Mouse (Mus musculus) yolk sac, embryonic 10.5 days (tissue): ENCODE results near the gene Moxd1.
"Not testable (repeated sequence)": the region's sequence is repeated elsewhere in the genome, so short reads cannot be mapped to it uniquely, and the experiment has no call there.

Experiments used
- DNase-seq: peaks from one replicate; pipeline ENCODE4 v3.0.0-alpha.2; 2017; ENCODE audit warnings: low spot score

Moxd1 gene

DNA sequence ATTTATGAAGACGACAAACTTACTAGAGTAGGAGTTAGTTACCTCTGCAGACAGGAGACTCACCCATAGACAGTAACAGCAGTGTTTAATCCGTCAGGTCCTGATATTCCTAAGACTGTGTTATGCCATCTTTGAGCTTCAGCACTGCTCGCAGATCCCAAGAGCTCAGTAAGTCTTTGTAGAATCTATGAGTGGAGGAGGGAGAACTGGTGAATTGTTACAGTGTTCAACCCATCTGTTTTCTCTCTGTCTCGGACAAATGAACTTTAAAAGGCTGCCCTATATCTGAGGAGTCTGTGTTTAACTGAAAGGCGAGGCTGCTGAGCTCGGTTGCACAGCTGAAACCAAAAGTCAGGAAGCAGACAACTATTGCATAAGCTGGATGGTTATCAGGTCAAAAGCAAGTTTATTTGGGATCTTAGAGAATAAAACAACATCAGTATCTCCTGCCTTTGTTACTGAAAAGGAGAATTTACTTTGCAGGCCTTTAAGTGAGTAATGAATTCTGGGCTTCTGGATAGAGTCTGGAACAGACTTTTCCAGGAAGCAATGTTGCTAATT, 47.8 kb downstream of the Moxd1 start:
- no peak for DNase-seq

GRCm38 (mm10) chr10:24276211-24276610, 52.9 kb downstream of the Moxd1 start:
- no peak for DNase-seq

DNA sequence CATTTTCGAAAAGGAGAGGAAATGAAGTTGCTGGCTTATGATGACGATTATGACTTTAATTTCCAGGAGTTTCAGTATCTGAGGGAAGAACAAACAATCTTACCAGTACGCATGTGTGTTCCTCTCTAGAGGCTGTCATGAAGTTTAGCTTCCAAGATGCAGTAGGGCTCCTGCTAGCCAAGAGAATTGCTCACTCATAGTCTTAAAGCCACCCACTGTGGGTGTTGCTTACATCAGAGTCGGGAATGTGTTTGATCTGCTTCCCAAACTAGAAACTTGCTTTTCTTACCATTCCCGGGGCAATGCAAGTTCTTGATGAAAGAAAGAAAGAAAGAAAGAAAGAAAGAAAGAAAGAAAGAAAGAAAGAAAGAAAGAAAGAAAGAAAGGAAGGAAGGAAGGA, 59.3 kb downstream of the Moxd1 start:
- no peak for DNase-seq

GRCm38 (mm10) chr10:24291611-24292010, 68.3 kb downstream of the Moxd1 start:
- DNase-seq, result no peak

DNA sequence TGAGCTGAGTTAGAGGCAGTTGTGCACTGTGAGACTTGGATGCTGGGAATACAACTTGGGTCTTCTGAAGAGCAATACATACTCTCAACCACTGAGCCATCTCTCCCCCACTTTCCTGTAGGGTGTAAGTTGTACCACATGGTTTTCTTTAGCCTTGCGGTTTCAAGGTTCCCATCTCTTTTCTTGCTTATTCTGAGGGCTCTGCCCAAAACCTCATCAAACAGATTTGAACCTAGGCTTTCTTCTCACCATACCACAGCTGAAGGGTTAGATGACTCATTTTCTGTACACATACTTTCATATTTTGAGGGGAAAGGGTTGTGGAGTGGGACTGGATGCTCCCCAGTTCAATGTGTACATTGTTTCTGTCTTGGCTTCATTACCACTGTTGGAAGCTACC, 69.4 kb downstream of the Moxd1 start:
- DNase-seq, result no peak

GRCm38 (mm10) chr10:24296608-24297007, 73.3 kb downstream of the Moxd1 start:
- no peak for DNase-seq

- peak; percentile 19 for DNase-seq
Observed at GRCm38 (mm10) chr10:24297792-24298191, 74.5 kb downstream of the Moxd1 start.

DNA sequence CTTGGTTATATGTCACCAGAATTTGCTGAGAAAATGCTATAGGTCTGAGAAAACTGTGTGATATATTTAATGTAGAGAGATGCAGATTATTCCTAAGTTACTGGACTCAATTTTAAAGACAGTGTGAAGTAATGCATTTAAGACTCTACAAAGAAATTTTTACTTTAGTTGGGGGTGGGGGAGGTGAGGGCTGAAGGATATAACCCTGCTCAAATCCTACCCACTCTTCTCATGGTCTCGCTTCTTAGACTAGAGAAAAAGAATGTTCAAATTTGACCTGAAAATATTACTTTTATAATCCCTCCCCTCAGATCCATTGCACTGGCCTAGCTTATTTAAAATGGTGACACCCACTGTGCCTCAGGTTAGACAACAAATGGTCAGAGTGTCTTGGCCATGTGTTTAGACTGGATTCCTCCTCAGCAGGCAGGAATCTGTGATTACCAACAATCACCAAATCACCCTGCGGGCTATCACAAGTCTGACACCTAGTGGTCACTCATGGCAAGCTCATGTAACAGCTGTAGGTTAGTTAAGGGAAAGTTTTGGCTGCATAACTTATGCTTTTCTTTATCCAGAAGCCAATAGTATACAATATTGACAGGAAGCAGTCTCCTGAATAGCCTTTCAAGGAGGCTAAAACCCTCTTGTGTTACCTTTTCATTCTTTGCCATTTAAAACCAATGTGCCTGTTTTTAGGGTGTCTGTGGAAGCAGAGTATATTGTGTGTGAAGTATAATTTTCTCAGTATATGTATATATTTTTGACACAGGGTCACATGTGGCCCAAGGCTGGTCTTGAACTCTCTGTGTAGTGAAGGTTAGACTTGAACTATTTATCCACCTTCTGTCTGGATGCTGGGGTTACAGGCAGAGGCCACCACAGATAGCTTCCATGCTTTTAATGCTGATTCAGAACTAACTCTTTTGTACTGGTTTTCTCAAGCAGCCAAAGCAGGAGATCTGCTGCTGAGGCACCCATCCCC, 75.2 kb downstream of the Moxd1 start:
- no peak for DNase-seq

DNA sequence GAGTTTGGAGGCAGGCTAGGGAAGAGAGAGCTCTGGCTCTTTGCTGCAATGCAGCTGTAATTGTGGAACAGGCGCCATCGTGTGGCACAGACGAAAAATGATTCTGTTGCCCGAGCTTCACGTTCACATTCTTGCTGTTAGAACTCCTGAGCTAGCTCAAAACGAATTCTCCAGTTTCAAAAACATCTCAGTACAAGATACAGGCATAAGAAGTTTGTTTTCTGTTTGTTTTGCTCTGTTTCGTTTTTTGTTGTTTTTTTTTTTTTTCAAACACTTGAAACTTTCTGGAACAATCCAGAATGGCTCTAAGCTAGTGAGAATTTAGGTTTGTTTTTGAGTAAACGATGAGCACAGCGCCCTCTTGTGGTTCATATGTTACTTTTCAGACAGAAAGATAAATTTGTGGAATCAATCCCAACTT, 88.9 kb downstream of the Moxd1 start:
- DNase-seq, result peak; percentile 48

- no peak for DNase-seq
Observed at GRCm38 (mm10) chr10:24317126-24317836, 94.0 kb downstream of the Moxd1 start.

DNA sequence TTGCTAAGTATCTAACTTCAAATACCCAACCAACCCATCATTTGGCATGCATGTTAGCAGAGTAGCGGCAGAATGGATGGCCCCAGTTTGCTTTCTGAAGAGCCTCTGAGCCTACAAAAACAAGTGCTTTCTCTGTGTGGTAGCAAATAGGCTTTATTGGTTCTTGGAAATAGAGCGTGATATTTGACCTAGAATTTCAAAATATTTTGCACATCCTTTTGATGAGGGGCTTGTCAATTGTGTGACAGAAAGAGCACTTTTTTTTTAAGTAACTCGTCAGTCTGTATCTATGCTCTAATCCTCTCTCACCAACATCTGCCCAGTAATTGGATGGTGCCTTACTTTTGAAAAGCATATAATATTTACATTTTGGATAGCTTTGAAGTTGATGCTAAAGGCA, 97.0 kb downstream of the Moxd1 start:
- no peak for DNase-seq

GRCm38 (mm10) chr10:24323066-24323465, 99.7 kb downstream of the Moxd1 start:
- DNase-seq, result no peak

- not testable (repeated sequence) for DNase-seq
Observed at GRCm38 (mm10) chr10:24327265-24327664, 103.9 kb downstream of the Moxd1 start.

DNA sequence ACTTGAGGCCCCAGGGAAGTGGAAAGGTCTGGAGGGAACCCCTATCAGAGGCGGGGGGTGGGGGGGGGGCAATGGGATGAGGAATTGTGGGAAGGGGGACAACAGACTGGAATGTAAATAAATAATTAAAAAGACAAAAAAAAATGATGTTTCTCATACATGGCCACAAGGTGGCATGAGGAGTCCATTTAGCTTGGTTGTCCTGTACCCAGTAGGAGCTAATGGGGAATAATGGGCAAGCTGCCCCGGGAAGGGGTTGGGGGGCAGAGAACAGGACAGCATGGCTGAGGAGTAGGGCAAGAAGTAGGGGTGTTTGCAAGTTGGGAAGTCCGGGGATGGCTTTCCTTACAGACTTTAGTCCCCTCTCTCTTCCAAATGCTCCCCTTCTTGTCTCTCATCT, 109.5 kb downstream of the Moxd1 start:
- no peak for DNase-seq

DNA sequence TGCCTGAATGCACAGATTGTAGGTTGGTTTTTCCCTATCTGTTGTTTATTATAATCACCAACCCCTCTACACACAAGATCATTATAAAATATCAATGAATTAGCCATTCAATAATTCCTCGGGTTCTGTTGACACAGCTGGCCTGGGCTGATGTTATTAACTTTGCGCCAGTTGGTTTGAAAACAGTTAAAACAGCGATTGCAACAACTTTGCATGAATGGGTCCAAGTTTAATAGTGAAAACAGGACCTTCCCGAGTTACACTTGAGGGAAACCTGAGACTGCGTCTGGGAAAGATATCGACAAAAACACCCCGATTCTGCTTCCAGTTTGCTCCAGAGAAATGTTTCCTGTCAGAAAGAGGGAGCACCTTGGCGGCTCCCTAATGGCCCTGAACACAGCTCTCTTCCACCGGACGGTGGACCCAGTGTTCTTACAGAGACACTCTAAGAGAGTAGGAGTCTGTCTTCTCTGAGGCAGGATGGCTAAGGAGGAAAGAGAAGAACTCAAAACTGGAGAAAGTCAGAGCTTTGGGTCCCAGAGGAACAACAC, 116.4 kb downstream of the Moxd1 start:
- no peak for DNase-seq

GRCm38 (mm10) chr10:24340551-24341213, 117.4 kb downstream of the Moxd1 start:
- no peak for DNase-seq

GRCm38 (mm10) chr10:24341214-24341589, 117.9 kb downstream of the Moxd1 start:
- DNase-seq, result no peak

GRCm38 (mm10) chr10:24343068-24343467, 119.8 kb downstream of the Moxd1 start:
- DNase-seq, result no peak
